Mouse (Mus musculus) lung, adult 2 months (tissue): ENCODE data around the gene Dynll1. TPM values are rescaled to one million over a fixed set of nuclear protein-coding genes. Genes with fewer than 3 reads are reported as not detected.
A peak's percentile ranks its signal among the peaks of the same experiment; 100 is the strongest.

Experiments used
- DNase-seq: peaks from one replicate; pipeline ENCODE4 v3.0.0; 2022
- H3K4me1 ChIP-seq: fragments of 200-500 bp; 2 replicates; pipeline ENCODE4 v1.6.1; 2011; ENCODE audit warnings: low read length; ENCODE audit not compliant: control insufficient read depth, insufficient read depth
- H3K4me3 ChIP-seq: fragments of 200-500 bp; replicated peaks from 2 replicates; pipeline ENCODE3; 2011; ENCODE audit warnings: low read depth, mild to moderate bottlenecking, control low read depth, low read length; ENCODE audit errors: extremely low read depth
- CTCF ChIP-seq: fragments of 200-500 bp; IDR thresholded peaks from 2 replicates; pipeline ENCODE4 v1.5.1; 2011; ENCODE audit warnings: mild to moderate bottlenecking, low read length, control low read depth; ENCODE audit not compliant: insufficient read depth
- POLR2A ChIP-seq: fragments of 200-500 bp; IDR thresholded peaks from 2 replicates; pipeline ENCODE4 v1.6.1; 2011; ENCODE audit warnings: low read depth, mild to moderate bottlenecking, control low read depth, low read length, borderline replicate concordance; ENCODE audit errors: extremely low read depth
- WGBS: fragments of 180-500 bp; shearing (Covaris S2); methylation state at CpG from one replicate; pipeline ENCODE4 v1.1.7; 2018; 5-methylcytosine and 5-hydroxymethylcytosine counted together
- polyA plus RNA-seq: library from polyadenylated mRNA; depleted of rRNA; stranded (reverse); fragments of >200 nt; gene quantifications from 2 replicates; pipeline ENCODE4 v1.2.3, GENCODE M21; 2012

Gene Dynll1
- polyA plus RNA-seq, 1 experiment: 332 TPM

DNA sequence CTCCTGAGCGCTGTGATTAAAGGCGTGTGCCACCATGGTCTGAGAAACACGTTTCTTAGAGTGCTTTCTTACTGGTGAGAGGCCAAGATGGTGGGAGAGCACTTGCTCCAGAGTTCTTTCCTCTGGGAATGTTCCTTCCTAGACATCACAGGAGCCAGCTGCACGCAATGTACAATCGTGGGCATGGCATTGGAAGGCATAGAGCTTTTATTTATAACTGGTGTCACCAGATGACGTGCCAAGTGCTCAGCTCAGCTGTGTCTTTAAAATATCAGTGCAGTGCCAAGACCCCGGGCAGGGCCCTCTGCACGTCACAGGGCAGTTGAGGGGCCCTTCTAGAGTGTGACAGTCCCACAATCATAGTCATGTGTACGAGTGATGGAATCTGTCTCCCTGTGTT, 30.2 kb upstream of the Dynll1 start:
- no peak for DNase-seq
- TF ChIP-seq CTCF (no peak), POLR2A (no peak)
- WGBS: 75% methylated on average over 9 of the region's 9 CpGs
- Histone ChIP-seq H3K4me3 (no peak overlapping the region), H3K4me1 (peaks cover 5% of the 10 kb centered on the region)

- WGBS: under 1% methylated on average over 55 of the region's 55 CpGs
- TF ChIP-seq CTCF (no peak), POLR2A (no peak)
- peaks cover 5% of the 10 kb centered on the region for H3K4me1 ChIP-seq
- peak; percentile 36 for DNase-seq
- H3K4me3 ChIP-seq: peak overlapping the region; percentile 81
These were observed 27.1 kb upstream of the Dynll1 start for GRCm38 (mm10) chr5:115327610-115328548.

DNA sequence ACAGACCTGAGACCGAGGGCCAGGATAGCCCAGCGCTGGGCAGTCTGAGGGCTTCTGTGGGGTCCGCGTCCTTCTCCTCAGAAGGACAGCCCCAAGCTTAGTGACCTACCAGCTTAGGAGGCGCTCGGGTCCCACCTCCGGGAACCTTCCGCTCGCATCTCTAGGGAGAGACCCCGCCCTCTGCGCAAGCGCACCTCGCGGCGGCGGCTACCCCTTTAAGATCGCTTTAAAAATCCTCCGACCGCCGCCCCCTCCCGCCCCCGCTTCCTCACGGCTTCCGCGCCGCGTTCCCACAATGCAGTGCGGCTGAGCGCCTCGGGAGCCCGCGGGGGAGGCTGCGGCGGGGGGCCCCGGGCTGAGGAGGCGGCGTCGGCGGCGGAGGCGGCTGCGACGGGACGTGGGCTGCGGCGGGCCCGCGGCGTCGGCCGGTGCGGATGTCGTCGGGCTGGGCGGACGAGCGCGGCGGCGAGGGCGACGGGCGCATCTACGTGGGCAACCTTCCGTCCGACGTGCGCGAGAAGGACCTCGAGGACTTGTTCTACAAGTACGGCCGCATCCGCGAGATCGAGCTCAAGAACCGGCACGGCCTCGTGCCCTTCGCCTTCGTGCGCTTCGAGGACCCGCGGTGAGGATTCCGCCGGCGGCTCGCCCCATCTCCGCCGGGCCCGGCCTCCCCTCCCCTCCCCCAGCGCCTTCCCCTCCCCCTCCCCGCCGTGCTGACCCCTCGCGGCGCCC, 26.2 kb upstream of the Dynll1 start, which contains the start of gene Srsf9:
TSS of gene Srsf9 (plus strand) at position 303 of the 735 bp plus-strand sequence.
- H3K4me1 ChIP-seq: peaks cover 5% of the 10 kb centered on the region
- peak within 1 kb of the TSS; percentile 81 for H3K4me3 ChIP-seq
- DNase-seq: peak; percentile 94
- TF ChIP-seq POLR2A (peak; percentile 85), CTCF (no peak)
- 1% methylated on average over 89 of the region's 97 CpGs for WGBS

GRCm38 (mm10) chr5:115326256-115326831, 25.5 kb upstream of the Dynll1 start:
- peak; percentile 15 for DNase-seq

GRCm38 (mm10) chr5:115319004-115319940, 18.5 kb upstream of the Dynll1 start:
- under 1% methylated on average over 21 of the region's 22 CpGs for WGBS
- DNase-seq: peak; percentile 67

More at GRCm38 (mm10) chr5:115326256-115326831, 25.5 kb upstream of the Dynll1 start:
- Histone ChIP-seq H3K4me1 (peaks cover 5% of the 10 kb centered on the region), H3K4me3 (peak overlapping the region; percentile 81)
- 18% methylated on average over 11 of the region's 11 CpGs for WGBS
- TF ChIP-seq CTCF (no peak), POLR2A (no peak)

GRCm38 (mm10) chr5:115317645-115318328, 17.0 kb upstream of the Dynll1 start:
- WGBS: 24% methylated on average over 10 of the region's 10 CpGs
- Histone ChIP-seq H3K4me1 (no peaks in the 10 kb centered on the region), H3K4me3 (no peak overlapping the region)
- no peak for DNase-seq
- TF ChIP-seq CTCF (no peak), POLR2A (no peak)

More at GRCm38 (mm10) chr5:115319004-115319940, 18.5 kb upstream of the Dynll1 start:
- Histone ChIP-seq H3K4me1 (no peaks in the 10 kb centered on the region), H3K4me3 (peak overlapping the region; percentile 72)
- 0 out of 2 replicates have a peak, but pooled peaks have one; percentile 34 for TF ChIP-seq POLR2A
- TF ChIP-seq CTCF: peak; percentile 41; the same call in 1 of the 2 replicates

DNA sequence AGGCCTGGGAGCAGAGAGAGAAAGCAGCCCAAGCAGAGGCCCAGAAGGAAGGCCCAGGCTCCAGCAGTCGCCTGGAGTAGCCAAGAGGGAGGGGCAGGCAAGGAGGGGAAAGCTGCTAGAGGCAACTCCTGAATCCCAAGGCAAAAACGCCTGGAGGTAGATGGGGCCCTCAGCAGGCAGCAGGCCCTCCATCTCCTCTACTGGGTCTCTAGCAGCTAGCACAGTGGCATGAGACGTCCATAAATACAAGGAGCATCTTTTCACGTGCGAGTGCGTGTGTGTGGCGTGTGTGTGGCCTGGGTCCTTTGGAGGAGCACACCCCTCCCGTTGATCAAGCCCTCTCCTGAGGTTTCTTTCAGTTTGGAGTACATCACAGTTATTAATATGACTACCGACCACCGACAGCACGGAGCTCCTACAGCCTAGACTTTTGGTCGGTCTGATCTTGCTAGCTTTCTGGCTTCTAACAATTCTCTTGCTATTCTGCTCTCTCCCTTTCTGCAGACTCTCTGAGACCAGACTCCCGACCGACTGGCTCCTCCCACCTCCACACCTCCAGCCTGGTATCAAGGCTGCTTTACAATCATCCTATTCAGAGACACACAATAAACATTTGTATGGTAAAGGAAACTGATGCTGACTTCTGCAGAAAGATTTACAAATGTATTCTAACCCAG, 16.3 kb upstream of the Dynll1 start:
- Histone ChIP-seq H3K4me3 (no peak overlapping the region), H3K4me1 (no peaks in the 10 kb centered on the region)
- TF ChIP-seq POLR2A (no peak), CTCF (no peak)
- 34% methylated on average over 14 of the region's 14 CpGs for WGBS
- DNase-seq: no peak

GRCm38 (mm10) chr5:115313668-115313943, 12.8 kb upstream of the Dynll1 start:
- no peak for DNase-seq
- TF ChIP-seq POLR2A (no peak), CTCF (no peak)
- WGBS: 58% methylated on average over 5 of the region's 5 CpGs
- Histone ChIP-seq H3K4me3 (no peak overlapping the region), H3K4me1 (no peaks in the 10 kb centered on the region)
